ENCODE assay signal across 15 mouse cellular contexts in genomic region chr4:52666768-52667480, GRCm38 (mm10).
"Had no signal": no experiment of that assay in that cellular context is flagged by ENCODE, and none has a peak within 500 bp of the region (broad histone marks: within the 10 kb centered on the region; RNA-seq: fewer than 3 reads in every experiment).

No protein-coding gene starts in this region.

- H3K9me3 ChIP-seq: midbrain, embryonic 10.5 days; midbrain, embryonic 12.5 days; neural tube, embryonic 13.5 days; stomach, embryonic 15.5 days had no signal

- H3K4me1 ChIP-seq: midbrain, embryonic 10.5 days; midbrain, embryonic 12.5 days; neural tube, embryonic 13.5 days; stomach, embryonic 15.5 days had no signal

- H3K4me2 ChIP-seq: lung, embryonic 14.5 days; midbrain, embryonic 12.5 days; neural tube, embryonic 13.5 days; stomach, embryonic 15.5 days had no signal

- ATAC-seq: midbrain, embryonic 16.5 days had no signal

- H3K9ac ChIP-seq: lung, embryonic 14.5 days; midbrain, embryonic 12.5 days; neural tube, embryonic 13.5 days; stomach, embryonic 15.5 days had no signal

- H3K27ac ChIP-seq: midbrain, embryonic 10.5 days; midbrain, embryonic 12.5 days; neural tube, embryonic 13.5 days; stomach, embryonic 15.5 days had no signal

- DNase-seq: lung, adult 18-20 months; lung, embryonic 14.5 days; lung, postnatal 10 days; lung, postnatal 4 days; midbrain, embryonic 14.5 days; right cerebral cortex, postnatal 14 days; thymus, adult 18-20 months; thymus, postnatal 14 days; thymus, postnatal 36 days had no signal

- H3K27me3 ChIP-seq: midbrain, embryonic 12.5 days; neural tube, embryonic 13.5 days; stomach, embryonic 15.5 days had no signal

- H3K36me3 ChIP-seq: midbrain, embryonic 10.5 days; midbrain, embryonic 12.5 days; neural tube, embryonic 13.5 days; stomach, embryonic 15.5 days had no signal

- H3K4me3 ChIP-seq: midbrain, embryonic 10.5 days; midbrain, embryonic 12.5 days; myocyte; neural tube, embryonic 13.5 days; stomach, embryonic 15.5 days had no signal
